Mouse (Mus musculus): Measurements from ENCODE around the gene 1700013F07Rik. TPM values are rescaled to one million over a fixed set of nuclear protein-coding genes. Genes with fewer than 3 reads are reported as not detected.

1700013F07Rik gene
- polyA plus RNA-seq, 1 experiment from 2014 or later = 3.1 TPM

- H3K4me1 ChIP-seq (replicated peaks; ENCODE audit: control insufficient read depth, insufficient read depth, low read length) = no peaks in the 10 kb centered on the region
- H3K4me2 ChIP-seq (ENCODE audit: low read depth, low read length) = no peak overlapping the region
- no peaks in the 10 kb centered on the region for H3K9me3 ChIP-seq (ENCODE audit: control insufficient read depth, low read length)
- no peak overlapping the region for H3K27ac ChIP-seq (ENCODE audit: low read length)
- H3K9ac ChIP-seq (ENCODE audit: low read length) = no peak overlapping the region
- 72% methylated on average over 4 of the region's 4 CpGs for WGBS
- no peak for ATAC-seq (ENCODE audit: low read depth)
- H3K27me3 ChIP-seq (ENCODE audit: control insufficient read depth, insufficient read depth, low read depth, low read length) = no peaks in the 10 kb centered on the region
- H3K36me3 ChIP-seq (ENCODE audit: control insufficient read depth, insufficient read depth, low read length) = no peaks in the 10 kb centered on the region
- no peak overlapping the region for H3K4me3 ChIP-seq (ENCODE audit: low read length)
These were observed 25.0 kb upstream of the 1700013F07Rik start for GRCm38 (mm10) chr3:108508745-108509474.

- WGBS = 53% methylated on average over 1 of the region's 2 CpGs
- no peak for ATAC-seq (ENCODE audit: low read depth)
- H3K36me3 ChIP-seq (ENCODE audit: control insufficient read depth, insufficient read depth, low read length) = no peaks in the 10 kb centered on the region
These were observed 23.8 kb upstream of the 1700013F07Rik start for GRCm38 (mm10) chr3:108510156-108510555.

GRCm38 (mm10) chr3:108510716-108511483, 23.1 kb upstream of the 1700013F07Rik start:
- no peak overlapping the region for H3K9ac ChIP-seq (ENCODE audit: low read length)
- no peaks in the 10 kb centered on the region for H3K4me1 ChIP-seq (replicated peaks; ENCODE audit: control insufficient read depth, insufficient read depth, low read length)
- H3K4me2 ChIP-seq (ENCODE audit: low read depth, low read length) = no peak overlapping the region
- no peak overlapping the region for H3K27ac ChIP-seq (ENCODE audit: low read length)
- no peak overlapping the region for H3K4me3 ChIP-seq (ENCODE audit: low read length)
- H3K27me3 ChIP-seq (ENCODE audit: control insufficient read depth, insufficient read depth, low read depth, low read length) = no peaks in the 10 kb centered on the region
- ATAC-seq (ENCODE audit: low read depth) = peak; percentile 41; the same call in 1 of the 2 replicates
- no peaks in the 10 kb centered on the region for H3K36me3 ChIP-seq (ENCODE audit: control insufficient read depth, insufficient read depth, low read length)
- 19% methylated on average over 9 of the region's 9 CpGs for WGBS
- no peaks in the 10 kb centered on the region for H3K9me3 ChIP-seq (ENCODE audit: control insufficient read depth, low read length)

More at GRCm38 (mm10) chr3:108510156-108510555, 23.8 kb upstream of the 1700013F07Rik start:
- Histone ChIP-seq H3K27me3 (ENCODE audit: control insufficient read depth, insufficient read depth, low read depth, low read length) (no peaks in the 10 kb centered on the region), H3K27ac (ENCODE audit: low read length) (no peak overlapping the region), H3K4me2 (ENCODE audit: low read depth, low read length) (no peak overlapping the region), H3K4me3 (ENCODE audit: low read length) (no peak overlapping the region), H3K4me1 (replicated peaks; ENCODE audit: control insufficient read depth, insufficient read depth, low read length) (no peaks in the 10 kb centered on the region), H3K9ac (ENCODE audit: low read length) (no peak overlapping the region), H3K9me3 (ENCODE audit: control insufficient read depth, low read length) (no peaks in the 10 kb centered on the region)

- no peak for ATAC-seq (ENCODE audit: low read depth)
- H3K27me3 ChIP-seq (ENCODE audit: control insufficient read depth, insufficient read depth, low read depth, low read length) = no peaks in the 10 kb centered on the region
- H3K36me3 ChIP-seq (ENCODE audit: control insufficient read depth, insufficient read depth, low read length) = no peaks in the 10 kb centered on the region
- no peak overlapping the region for H3K4me3 ChIP-seq (ENCODE audit: low read length)
- no peak overlapping the region for H3K9ac ChIP-seq (ENCODE audit: low read length)
- no peaks in the 10 kb centered on the region for H3K4me1 ChIP-seq (replicated peaks; ENCODE audit: control insufficient read depth, insufficient read depth, low read length)
- 67% methylated on average over 3 of the region's 3 CpGs for WGBS
- H3K4me2 ChIP-seq (ENCODE audit: low read depth, low read length) = no peak overlapping the region
- no peak overlapping the region for H3K27ac ChIP-seq (ENCODE audit: low read length)
- H3K9me3 ChIP-seq (ENCODE audit: control insufficient read depth, low read length) = no peaks in the 10 kb centered on the region
These were observed 20.5 kb upstream of the 1700013F07Rik start for GRCm38 (mm10) chr3:108513465-108513864.

GRCm38 (mm10) chr3:108518276-108518675, 15.7 kb upstream of the 1700013F07Rik start:
- H3K4me2 ChIP-seq (ENCODE audit: low read depth, low read length) = no peak overlapping the region
- 37% methylated on average over 4 of the region's 4 CpGs for WGBS
- ATAC-seq (ENCODE audit: low read depth) = no peak

GRCm38 (mm10) chr3:108523415-108523814, 10.5 kb upstream of the 1700013F07Rik start:
- Histone ChIP-seq H3K9me3 (ENCODE audit: control insufficient read depth, low read length) (no peaks in the 10 kb centered on the region), H3K4me3 (ENCODE audit: low read length) (no peak overlapping the region), H3K27me3 (ENCODE audit: control insufficient read depth, insufficient read depth, low read depth, low read length) (no peaks in the 10 kb centered on the region; the same call in 1 of the 2 replicates), H3K27ac (ENCODE audit: low read length) (no peak overlapping the region), H3K36me3 (ENCODE audit: control insufficient read depth, insufficient read depth, low read length) (no peaks in the 10 kb centered on the region), H3K4me2 (ENCODE audit: low read depth, low read length) (no peak overlapping the region), H3K4me1 (replicated peaks; ENCODE audit: control insufficient read depth, insufficient read depth, low read length) (no peaks in the 10 kb centered on the region), H3K9ac (ENCODE audit: low read length) (no peak overlapping the region)
- WGBS = 79% methylated on average over 4 of the region's 4 CpGs
- ATAC-seq (ENCODE audit: low read depth) = no peak

More at GRCm38 (mm10) chr3:108518276-108518675, 15.7 kb upstream of the 1700013F07Rik start:
- H3K4me1 ChIP-seq (replicated peaks; ENCODE audit: control insufficient read depth, insufficient read depth, low read length) = no peaks in the 10 kb centered on the region
- H3K4me3 ChIP-seq (ENCODE audit: low read length) = no peak overlapping the region
- no peak overlapping the region for H3K9ac ChIP-seq (ENCODE audit: low read length)
- no peak overlapping the region for H3K27ac ChIP-seq (ENCODE audit: low read length)
- H3K27me3 ChIP-seq (ENCODE audit: control insufficient read depth, insufficient read depth, low read depth, low read length) = no peaks in the 10 kb centered on the region; the same call in 1 of the 2 replicates
- no peaks in the 10 kb centered on the region for H3K36me3 ChIP-seq (ENCODE audit: control insufficient read depth, insufficient read depth, low read length)
- no peaks in the 10 kb centered on the region for H3K9me3 ChIP-seq (ENCODE audit: control insufficient read depth, low read length)

GRCm38 (mm10) chr3:108528489-108528888, 5.5 kb upstream of the 1700013F07Rik start:
- no peak overlapping the region for H3K4me3 ChIP-seq (ENCODE audit: low read length)
- no peak overlapping the region for H3K27ac ChIP-seq (ENCODE audit: low read length)
- H3K9me3 ChIP-seq (ENCODE audit: control insufficient read depth, low read length) = no peaks in the 10 kb centered on the region
- no peak for ATAC-seq (ENCODE audit: low read depth)
- H3K36me3 ChIP-seq (ENCODE audit: control insufficient read depth, insufficient read depth, low read length) = no peaks in the 10 kb centered on the region
- H3K4me2 ChIP-seq (ENCODE audit: low read depth, low read length) = no peak overlapping the region
- no peaks in the 10 kb centered on the region for H3K27me3 ChIP-seq (ENCODE audit: control insufficient read depth, insufficient read depth, low read depth, low read length)
- H3K4me1 ChIP-seq (replicated peaks; ENCODE audit: control insufficient read depth, insufficient read depth, low read length) = peaks cover 7% of the 10 kb centered on the region
- no peak overlapping the region for H3K9ac ChIP-seq (ENCODE audit: low read length)
- 87% methylated on average over 8 of the region's 8 CpGs for WGBS

GRCm38 (mm10) chr3:108533114-108533885, 650 bp upstream of the 1700013F07Rik start:
- ATAC-seq (ENCODE audit: low read depth) = 0 out of 2 replicates have a peak, but pooled peaks have one; percentile 35
- no peak overlapping the region for H3K9ac ChIP-seq (ENCODE audit: low read length)
- H3K27me3 ChIP-seq (ENCODE audit: control insufficient read depth, insufficient read depth, low read depth, low read length) = peaks cover 10% of the 10 kb centered on the region
- peak overlapping the region; percentile 2; the same call in 1 of the 2 replicates for H3K4me2 ChIP-seq (ENCODE audit: low read depth, low read length)
- peaks cover 20% of the 10 kb centered on the region for H3K4me1 ChIP-seq (replicated peaks; ENCODE audit: control insufficient read depth, insufficient read depth, low read length)
- 50% methylated on average over 9 of the region's 9 CpGs for WGBS
- peak overlapping the region; percentile 34 for H3K27ac ChIP-seq (ENCODE audit: low read length)
- H3K9me3 ChIP-seq (ENCODE audit: control insufficient read depth, low read length) = no peaks in the 10 kb centered on the region
- H3K4me3 ChIP-seq (ENCODE audit: low read length) = no peak overlapping the region
- no peaks in the 10 kb centered on the region for H3K36me3 ChIP-seq (ENCODE audit: control insufficient read depth, insufficient read depth, low read length)

Data from lung, embryonic 16.5 days (tissue).